Mouse (Mus musculus): ENCODE measurements around the gene Zfp335.
"Not testable (repeated sequence)": the region's sequence is repeated elsewhere in the genome, so short reads cannot be mapped to it uniquely, and the experiment has no call there.

The Zfp335 gene

DNA sequence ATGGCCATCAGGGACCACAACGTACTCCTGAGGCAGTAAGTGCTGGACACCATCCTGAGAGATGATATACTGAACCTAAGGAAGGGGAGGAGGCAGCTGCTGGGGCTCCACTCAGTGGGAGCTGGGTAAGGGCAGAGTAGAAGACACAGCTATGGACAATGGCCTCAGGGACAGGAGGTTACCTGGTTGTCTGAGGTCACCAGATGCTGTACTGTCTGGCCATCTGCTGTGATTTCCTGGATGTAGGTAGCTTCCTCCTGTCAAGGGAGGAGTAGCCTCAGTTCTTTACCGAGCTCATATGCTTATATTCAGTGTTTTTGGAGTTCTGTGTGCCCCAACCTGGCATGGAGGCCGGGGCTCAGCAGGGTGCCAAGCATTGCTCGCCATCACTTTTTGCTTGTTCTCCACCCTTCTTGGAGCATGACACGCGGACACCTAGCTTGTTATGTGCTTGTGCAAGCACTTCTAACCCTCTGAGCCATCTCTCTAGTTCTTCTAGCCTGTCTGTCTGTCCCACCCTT, 18.8 kb downstream of the Zfp335 start:
- DNase-seq (ENCODE audit: low read depth): no peak

DNA sequence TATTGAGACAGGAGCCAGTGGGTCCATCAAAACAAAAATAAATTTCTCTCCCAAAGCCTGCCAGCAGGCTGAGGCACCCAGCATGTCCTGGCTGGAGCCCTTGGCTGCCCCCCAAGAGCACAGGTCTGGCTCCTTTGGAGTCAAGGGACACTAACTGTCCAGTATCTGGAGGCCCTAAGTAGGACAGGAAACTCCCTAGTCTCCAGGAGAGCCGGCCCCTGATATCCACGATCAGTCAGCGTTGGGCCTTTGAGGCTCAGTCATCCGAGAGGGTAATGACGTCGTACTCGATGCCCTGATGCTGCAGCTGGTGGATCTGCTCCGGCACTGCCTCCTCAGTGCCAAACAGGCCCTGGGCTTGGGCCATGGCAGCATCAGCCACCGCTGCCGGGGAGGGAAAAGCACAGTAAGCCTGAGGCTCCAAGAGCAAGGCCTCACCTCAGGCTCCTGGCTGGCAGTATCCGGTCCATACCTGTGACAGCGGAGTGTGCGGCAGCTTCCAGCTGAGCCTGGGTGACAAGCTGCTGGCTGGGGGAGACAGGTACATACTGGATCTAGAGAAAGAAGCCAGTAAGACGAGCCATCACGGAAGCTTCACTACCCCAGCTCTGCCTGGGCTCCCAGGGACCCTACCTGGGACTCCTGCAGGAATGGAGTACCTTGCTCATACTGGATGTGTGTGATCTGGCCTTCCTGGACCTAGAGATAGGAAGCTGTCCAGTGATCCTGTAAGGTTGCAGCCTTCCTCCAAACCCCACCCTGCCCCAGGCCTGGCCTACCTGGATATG, 19.5 kb downstream of the Zfp335 start:
- DNase-seq (ENCODE audit: low read depth): no peak

DNA sequence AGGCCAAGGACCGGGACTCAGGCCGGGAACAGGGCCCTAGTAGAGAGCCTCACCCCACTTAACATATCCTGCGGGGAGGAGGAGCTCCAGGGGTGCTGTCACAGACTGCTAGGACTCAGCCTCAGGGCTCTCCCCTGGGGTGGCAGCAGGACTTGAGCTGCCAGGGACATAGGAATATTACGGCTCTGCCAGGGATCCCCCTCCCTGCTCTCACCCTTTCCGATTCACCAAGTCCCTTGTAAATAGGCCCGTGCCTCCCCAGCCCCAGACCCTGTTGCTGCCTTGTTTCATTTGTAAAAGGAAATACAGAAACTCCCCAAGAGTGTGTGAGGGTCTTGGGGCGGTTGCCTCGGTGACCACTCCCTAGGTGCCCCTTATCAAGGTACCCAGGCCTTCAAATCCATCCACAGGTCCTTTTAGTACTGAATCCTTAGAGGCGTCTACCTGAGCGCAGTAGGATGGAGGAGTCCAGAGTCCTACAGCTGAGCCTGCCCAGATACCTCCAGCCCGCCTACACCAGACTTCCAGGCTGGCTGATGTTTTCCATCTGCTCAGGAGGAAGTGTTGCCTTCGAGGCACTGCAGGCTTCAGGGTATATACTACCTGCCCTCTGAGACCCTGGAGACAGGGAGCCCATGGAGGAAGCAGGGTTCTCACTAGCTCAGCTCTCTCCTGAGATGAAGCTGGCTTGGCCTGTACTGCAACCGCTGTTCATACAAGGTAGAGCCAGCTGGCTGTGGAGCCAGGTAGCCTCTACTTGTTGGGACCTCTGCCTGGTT, 20.3 kb downstream of the Zfp335 start:
- no peak for DNase-seq (ENCODE audit: low read depth)

DNA sequence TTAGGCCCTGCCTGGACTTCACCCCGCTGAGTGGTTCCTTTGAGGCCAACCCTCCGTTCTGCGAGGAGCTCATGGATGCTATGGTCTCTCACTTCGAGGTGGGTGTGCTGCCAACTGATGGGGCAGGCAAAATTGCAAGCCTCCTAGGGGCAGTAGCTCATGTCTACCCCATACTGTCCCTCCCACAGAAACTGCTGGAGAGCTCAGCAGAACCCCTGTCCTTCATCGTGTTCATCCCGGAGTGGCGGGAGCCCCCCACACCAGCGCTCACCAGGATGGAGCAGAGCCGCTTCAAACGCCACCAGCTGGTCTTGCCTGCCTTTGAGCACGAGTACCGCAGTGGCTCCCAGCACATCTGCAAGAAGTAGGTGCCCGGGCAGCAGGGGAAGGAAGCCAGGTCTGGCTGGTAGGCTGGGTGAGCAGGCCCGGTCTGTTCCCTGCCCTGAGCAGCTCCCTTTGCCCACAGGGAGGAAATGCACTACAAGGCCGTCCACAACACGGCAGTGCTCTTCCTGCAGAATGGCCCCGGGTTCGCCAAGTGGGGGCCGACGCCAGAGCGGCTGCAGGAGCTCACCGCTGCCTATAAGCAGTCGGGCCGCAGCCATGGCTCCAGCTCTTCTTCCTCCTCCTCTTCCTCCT, 21.0 kb downstream of the Zfp335 start:
- DNase-seq (ENCODE audit: low read depth): no peak

DNA sequence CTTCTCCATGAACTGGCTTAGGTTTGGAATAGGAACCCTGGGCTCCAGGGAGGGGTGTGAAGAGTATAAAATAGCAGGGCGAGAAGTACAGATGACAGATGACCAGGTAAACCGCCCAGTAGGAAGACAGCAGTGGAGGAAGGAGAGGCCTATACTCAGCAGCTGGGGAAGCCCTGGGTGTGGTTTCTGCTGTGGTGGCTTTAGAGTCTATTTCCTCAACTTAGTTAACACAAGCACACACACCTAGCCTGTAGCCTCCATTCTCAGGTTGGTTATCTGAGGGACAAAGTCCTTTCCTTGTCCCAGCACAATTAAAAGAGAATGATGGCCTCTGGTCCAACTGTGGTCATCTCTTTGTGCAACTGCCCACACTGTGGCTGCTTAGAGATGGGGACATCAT, 21.6 kb downstream of the Zfp335 start:
- no peak for DNase-seq (ENCODE audit: low read depth)

DNA sequence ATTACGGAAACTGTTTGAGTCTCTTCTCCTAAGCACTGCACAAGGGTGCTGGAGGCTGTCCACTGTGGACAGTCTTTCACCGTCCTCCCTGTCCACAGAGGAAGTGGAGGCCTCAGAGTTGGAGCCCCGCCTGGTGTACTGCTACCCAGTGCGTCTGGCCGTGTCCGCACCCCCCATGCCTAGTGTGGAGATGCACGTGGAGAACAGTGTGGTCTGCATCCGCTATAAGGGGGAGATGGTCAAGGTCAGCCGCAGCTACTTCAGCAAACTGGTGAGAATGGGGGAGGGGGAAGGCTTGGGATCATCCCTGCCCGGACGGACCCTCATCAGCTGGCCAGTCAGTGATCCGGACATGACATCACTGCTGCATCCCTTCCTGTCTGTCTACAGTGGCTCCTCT, 22.6 kb downstream of the Zfp335 start:
- no peak for DNase-seq (ENCODE audit: low read depth)

DNA sequence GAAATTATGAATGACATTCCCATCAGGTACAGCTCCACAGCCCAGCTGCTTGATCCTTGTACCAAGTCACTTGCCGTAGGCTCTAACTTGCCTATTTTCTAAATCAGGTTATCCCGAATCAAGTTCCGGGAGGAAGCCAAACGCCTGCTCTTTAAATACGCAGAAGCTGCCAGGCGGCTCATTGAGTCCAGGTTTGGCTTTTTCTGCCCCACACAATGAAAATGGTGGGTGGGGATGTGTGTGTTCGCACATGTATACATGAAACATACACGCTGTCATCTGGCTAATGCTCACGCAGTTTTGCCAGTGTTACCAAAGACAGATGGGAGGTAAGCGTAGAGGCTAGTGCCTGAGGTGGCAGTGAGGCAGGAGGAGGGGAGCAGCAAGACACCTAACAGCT, 24.9 kb downstream of the Zfp335 start:
- DNase-seq (ENCODE audit: low read depth): no peak

DNA sequence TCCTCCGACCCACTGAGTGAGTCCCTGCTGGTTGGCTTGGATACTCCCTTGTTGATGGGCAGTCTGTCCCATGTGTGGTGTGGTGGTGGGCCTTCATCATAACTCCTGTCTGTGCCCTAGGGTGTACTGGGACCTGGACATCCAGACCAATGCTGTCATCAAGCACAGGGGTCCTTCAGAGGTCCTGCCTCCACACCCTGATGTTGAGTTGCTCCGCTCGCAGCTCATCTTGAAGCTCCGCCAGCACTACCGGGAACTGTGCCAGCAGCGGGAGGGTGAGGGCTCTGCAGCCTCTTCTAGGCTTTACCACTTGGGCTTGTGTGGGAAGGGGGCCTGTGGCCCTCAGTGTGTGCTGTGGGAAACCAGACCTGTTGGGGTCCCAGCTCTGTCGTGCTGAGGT, 25.8 kb downstream of the Zfp335 start:
- DNase-seq (ENCODE audit: low read depth): no peak

DNA sequence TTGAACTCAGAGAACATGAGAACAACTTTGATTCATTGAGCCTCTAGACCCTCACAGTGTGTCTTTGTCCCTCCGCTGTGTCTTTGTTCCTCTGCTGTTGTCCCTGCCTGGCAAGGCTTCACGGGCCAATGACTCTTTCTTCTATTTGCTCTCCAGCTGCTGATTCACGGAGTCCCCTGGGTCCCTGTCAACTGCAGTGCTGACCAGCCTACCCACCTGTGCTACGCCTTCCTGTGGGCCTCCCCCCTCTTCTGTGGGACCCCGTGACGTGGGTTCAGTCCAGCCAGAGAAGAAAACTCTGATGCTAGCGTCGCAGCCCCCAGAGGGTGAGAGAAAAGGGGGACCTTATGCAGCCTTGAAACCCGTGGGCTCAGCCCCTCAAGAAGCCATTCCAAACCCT, 28.9 kb downstream of the Zfp335 start:
- DNase-seq (ENCODE audit: low read depth): no peak

DNA sequence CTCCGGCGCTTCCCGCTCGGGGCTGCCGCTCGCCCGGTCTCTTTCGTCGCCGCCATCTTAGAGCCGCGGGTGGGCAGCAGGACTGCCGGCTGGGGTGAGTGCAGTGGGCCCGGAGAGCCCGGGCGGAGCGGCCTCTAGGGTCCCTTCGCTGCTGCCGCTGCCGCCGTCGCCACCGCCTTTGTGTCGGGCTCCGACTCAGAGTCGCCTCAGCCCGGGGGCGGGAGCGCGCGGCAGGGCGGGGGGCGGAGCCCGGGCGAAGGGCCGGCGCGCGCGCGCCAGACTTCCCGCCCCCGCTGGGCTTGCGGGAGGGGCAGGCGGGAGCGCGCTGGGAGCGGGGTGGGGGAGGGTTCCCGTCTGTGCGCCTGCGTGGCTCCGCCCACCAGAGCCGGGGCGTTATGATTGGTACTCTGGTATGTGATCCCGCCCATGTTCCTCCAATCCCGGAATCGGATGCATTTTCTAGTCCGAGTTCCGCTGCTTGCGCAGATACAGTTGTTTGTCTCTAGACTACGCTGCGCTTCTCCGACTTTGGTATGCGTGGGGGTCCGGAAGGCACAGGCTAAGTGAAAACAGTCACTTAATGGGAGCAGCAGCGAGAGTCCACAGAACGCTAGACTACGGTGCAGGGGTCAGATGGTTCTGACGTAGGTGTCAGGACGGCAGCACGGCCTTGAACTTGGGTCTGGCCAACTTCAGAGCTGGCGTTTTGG, 31.8 kb downstream of the Zfp335 start:
- DNase-seq (ENCODE audit: low read depth): peak; percentile 90

DNA sequence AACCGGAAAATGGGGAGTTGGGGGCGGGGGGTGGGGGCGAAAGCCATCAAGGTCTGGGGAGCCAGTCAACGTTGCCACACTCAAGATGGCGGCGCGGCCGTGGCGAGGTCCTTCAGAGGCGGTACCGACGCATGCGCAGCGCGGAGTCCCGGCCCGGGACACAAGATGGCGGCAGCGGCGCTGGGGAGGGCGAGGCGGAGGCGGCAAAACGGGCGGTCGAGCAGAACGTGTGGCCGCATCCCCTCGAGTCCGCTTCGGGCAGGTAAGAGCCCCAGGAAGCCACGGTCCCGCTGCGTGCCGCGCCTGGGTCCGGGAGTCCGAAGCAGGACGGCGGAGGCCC, 32.4 kb downstream of the Zfp335 start, which contains the start of gene Pcif1:
Gene Pcif1, plus strand, starts transcription at position 77 of the 340 bp plus-strand sequence.
- peak; percentile 78 for DNase-seq (ENCODE audit: low read depth)

DNA sequence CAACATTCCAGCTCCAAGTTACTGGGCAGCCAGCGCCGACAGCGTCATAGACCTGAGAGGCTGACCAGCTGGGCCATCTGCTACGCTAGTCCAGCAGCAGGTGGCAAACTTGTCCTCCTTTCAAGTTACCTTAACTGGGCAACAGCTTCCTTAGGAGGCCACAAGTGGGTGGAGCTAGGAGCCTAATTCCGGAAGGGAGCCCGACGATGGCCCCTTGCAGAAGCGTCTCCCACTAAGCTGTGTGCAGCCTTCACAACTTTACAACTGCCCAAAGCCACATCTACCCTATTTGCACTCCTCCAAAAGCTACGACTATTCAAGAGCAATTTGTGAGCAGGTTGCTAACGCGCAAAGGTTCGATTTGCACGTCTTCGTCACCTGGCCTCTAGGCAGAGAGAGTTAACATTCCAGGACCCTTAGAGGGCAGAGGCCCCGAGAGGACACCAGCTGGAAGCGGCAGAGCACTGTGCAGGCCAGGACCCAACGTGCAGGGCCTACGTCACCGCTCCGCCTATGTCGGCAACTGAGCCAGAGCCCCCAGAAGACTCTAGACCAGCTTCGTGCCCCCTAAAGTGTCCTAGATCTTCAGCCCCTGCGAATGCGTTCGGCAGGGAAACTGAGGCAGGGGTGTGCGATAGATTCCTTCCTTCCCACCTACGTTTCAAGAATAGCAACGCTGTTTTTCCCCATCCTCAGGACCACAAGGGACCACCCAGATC, 32.9 kb downstream of the Zfp335 start:
- DNase-seq (ENCODE audit: low read depth): peak; percentile 74

DNA sequence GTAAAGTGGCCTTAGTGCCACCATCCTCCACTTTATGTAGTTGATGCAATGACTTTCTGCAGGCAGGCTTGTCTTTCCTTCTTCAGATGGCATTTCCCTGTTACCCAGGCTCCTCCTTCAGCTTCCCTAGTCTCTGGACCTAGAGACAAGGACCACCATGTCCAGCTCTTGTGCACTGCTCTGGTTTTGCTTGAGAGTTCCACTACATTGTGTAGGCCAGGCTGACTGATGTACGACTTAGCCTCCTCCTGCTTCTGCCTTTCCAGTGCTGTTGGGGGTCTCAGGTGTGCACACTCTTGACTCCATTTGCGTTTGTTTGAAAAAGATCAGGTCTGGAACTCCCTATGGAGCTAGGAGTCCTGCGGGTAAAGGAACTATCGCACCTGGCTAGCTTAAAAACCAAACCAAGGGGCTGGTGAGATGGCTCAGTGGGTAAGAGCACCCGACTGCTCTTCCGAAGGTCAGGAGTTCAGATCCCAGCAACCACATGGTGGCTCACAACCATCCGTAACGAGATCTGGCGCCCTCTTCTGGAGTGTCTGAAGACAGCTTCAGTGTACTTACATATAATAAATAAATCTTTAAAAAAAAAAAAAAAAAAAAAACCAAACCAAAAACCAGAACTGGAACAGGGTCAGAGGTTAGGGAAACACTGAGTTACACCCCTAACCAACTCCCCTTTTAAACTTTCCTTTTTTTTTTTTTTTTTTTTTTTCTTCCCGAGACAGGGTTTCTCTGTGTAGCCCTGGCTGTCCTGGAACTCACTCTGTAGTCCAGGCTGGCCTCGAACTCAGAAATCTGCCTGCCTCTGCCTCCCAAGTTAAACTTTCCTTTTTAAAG, 34.0 kb downstream of the Zfp335 start:
- not testable (repeated sequence) for DNase-seq (ENCODE audit: low read depth)

DNA sequence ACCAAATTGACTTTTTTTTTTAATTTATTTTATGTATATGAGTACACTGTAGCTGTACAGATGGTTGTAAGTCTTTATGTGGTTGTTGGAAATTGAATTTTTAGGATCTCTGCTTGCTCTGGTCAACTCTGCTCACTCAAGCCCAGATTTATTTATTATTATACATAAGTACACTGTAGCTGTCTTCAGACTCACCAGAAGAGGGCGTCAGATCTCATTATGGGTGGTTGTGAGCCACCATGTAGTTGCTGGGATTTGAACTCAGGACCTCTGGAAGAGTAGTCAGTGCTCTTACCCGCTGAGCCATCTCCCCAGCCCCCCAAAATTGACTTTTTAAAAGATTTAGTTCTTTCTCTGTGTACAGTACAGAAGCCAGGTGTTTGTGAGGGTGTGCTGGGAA, 35.9 kb downstream of the Zfp335 start:
- DNase-seq (ENCODE audit: low read depth): not testable (repeated sequence)

DNA sequence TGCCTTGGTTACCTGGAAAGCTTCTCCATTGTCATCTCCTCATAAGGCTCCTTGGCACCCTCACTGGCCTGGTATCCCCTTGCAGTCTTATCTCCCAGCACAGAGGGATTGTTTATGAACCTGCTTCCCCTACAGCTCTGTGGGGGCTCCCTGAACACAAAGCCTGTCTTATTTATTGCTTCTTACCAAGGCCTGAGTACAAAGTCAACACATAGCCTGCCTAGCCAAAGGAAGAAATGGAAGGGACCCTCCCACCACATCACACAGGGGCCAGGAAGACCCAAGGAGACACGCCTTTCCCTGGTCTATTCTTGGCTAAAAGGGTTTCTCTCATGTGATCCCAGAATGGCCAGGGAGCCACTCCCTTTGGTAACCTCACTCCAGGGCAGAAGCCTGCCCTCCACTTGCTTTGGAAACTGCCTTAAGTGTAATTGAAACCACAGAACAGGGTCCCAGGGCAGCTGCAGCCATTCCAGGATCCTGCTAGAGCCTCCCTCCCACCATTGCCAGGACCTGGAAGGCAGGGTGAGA, 37.3 kb downstream of the Zfp335 start:
- DNase-seq (ENCODE audit: low read depth): no peak

DNA sequence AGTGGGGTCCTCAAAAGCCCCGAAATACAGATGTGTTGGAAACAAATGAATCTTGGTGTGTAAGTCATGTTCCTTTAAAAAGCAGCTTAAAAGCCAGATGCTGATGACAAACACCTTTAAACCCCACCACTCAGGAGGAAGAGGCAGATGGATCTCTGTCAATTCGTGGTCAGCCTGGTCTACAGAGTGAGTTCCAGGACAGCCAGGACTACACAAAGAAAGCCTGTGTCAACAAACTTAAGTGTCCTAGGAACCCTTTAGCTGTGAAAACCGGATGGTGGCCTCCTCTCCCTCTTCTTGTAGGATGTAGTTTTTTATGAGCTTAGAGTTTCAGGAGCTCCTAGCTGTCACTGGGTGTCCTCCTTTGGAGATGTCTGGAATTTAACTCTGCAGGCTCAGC, 37.9 kb downstream of the Zfp335 start:
- DNase-seq (ENCODE audit: low read depth): no peak

DNA sequence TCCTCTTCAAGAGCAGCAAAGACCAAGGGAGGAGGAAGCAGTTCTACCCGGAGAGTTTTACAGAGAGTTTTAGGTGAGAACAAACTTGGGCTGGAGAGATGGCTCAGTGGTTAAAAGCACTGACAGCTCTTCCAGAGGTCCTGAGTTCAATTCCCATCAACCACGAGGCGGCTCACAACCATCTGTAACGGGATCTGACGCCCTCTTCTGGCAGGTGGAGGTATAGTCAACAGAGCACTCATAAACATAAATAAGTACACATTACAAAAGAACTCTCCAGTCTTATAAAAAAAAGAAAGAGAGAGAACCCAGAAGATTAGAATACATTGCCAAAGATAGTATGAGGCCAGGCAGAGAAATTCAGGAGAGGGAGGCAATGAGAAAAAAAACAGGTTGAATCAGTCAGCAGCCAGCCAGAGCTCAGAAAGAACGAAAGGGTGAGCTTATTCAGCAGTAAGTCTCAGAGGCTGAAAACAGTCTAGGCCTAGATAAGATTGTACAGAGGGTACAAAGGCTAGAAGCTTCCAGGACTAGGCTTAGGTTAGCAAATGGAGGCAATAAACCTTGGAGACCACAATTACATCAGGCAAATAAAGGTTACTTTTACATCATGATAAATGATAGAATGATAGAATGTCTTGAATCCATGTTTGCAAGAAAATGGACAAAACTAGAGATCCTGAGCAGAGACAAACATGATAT, 39.8 kb downstream of the Zfp335 start:
- DNase-seq (ENCODE audit: low read depth): no peak

DNA sequence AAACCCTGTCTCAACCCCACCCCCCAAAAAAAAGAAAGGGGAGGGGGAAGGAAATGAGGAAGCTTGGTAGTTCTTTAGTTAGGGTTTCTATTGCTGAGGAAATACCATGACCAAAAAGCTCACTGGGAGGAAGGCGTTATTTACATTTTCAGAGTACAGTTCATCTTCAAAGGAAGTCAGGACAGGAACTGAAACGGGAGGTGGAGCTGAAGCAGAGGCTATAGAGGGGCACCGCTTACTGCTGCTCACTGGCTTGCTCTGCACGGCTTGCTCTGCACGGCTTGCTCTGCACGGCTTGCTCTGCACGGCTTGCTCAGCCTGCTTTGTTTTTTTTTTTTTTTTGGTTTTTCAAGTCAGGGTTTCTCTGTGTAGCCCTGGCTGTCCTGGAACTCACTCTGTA, 43.1 kb downstream of the Zfp335 start:
- DNase-seq (ENCODE audit: low read depth): no peak

DNA sequence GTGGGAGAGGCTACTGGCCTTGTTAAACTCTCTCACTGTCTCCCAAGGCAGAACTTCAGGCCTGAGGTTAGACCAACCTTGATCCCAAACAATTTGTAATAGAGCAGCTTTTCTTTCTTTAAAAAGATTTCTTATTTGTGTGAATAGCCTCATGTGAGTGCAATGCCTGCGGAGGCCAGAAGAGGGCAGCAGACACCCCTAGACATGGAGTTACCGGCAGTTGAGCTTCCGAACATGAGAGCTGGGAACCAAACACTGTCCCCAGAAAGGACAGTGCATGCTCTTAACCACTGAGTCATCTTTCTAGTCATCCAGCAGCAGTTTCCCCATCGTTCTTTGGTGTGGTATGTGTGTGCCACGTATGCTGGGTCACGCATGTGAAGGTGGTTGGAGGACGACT, 44.0 kb downstream of the Zfp335 start:
- DNase-seq (ENCODE audit: low read depth): no peak

Data from c-Kit-positive CD71-negative TER-119-negative erythroid progenitor cells, embryonic 14.5 days (primary cell).